Mouse (Mus musculus) embryo, embryonic 10.5 days (tissue): ENCODE results near the gene Insc.

Experiments
- DNase-seq: peaks from one replicate; pipeline ENCODE4 v3.0.0-alpha.2; 2015; ENCODE audit warnings: low spot score

The Insc gene

DNA sequence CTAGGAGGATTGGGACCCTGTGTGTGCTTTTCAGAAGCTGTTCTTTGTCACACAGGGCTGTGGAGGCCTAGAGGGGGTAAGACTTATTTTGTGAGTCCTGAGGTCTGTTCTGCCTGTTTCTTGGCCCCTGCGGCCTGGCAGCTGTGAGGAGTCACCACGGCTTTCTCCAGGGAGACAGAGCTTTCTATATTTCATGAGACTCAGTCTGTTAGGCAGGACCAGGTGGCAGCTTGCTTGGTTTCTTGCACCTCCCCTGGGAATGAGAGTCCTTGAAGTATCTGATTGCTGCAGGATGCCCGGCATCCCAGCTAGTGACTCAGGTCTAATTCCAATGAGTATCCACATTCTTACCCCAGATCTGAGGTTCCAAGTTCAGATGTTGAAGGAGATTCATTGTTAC lies 21.8 kb downstream of the Insc start:
- no peak for DNase-seq

DNA sequence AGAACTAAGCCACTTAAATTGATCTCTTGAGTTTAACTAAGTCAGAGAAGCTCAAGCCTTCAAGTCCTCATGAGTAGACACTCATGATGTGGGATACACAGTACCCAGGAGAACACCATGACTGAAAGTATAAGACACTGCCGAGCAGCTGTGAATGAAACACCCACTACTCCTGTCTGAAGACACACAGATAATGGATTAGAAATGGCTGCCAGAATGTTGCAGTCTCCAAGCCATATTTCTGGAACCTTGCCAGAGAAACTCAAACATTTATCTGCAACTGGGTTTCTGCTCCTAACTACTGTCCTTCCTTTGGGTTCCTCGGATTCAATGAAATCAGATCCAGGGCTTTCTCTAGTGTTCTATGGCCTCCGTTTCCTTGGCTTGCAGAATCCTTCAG lies 23.0 kb downstream of the Insc start:
- no peak for DNase-seq

DNA sequence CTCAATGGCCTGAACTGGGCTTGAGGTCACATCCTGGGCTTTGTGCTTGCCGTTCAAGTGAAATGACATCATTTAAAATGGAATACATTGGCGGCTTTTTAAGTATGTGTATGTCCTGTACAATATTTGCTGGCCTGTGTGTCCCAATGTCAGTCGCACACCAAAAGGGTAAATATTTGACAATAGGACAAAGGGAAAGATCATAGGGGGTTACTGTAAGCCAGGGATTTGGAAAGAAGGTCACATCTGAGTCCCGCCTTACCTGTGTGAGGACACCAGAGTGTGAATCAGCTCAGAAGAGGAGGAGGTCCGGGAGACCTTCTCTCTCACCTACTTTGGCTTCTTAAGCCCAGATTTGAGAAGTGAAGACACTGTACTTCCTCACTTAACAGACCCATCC lies 25.0 kb downstream of the Insc start:
- no peak for DNase-seq

DNA sequence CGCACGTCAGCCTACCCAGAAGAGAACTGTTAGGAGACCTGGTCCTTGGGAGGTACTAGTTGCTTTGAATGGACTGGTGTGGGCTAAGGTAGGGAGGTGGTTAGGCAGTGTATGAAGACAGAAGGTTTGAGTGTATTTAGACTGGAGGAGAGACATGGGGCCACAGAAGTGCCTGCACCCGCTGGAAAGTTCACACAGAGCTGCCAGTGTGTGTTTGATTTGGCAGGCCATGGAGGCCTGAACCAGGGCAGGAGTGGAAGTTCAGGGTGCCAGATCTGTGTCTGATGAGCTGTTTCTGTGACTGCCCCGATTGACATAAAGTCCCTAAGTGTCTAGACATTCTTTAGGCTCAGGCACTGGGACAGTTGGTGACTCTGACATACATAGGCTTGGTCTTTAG lies 25.5 kb downstream of the Insc start:
- DNase-seq = no peak

DNA sequence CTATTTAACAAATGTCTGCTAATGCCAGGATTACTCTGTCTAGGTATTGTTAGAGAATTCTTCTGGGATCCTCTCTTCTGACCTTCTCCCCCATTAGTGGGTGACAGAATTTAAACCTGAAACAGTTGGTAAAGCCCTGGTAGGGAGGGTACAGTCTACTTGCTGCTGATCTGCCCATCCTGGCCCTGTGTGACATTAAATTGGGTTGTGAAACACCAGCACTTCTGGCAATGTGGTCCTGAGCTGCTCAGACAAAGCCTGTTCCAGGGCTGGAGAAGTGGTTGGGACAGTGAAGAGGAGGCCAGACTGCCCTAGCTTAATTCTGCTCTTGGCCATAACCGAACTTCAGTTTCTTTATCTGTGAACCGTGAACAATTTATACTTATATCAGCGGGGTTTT lies 27.1 kb downstream of the Insc start:
- DNase-seq = no peak

DNA sequence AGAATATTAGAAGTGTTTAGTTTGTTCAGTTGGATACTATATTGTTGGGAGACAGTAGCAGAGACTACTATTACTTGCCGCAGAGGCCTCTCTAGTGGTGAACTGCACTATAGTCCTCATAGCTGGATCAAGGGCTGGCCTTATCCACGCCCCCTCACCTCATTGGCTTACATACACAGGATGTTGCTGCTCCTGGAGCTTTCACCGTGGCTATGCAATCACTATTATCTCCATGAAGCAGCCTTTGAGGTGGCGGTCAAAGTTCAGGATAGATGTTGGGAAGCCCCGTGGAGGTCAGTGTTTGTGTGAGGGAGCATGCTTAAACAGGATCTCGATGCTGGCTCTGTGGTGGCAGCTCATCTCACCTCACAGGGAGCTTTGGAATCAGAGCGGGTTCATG lies 28.3 kb downstream of the Insc start:
- no peak for DNase-seq

DNA sequence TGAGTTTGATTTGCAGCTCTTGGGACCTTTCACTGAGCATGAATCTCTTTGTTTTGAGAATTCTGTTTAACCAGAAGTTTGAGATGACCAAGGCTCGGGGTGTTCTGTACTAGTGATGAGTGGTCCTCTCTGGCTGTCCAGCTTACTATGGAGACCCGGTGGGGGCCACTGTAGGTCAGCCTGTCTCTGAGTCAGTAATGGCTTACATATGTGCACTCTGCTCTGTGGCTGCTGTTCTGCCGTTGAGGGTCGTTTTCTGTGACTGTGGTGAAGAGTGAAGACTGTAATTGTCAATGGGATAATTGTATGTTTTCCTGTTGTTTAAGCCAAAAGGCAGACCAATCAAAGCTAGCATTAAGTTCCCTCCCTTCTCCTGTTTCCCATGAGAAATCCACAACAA lies 30.3 kb downstream of the Insc start:
- peak; percentile 47 for DNase-seq

DNA sequence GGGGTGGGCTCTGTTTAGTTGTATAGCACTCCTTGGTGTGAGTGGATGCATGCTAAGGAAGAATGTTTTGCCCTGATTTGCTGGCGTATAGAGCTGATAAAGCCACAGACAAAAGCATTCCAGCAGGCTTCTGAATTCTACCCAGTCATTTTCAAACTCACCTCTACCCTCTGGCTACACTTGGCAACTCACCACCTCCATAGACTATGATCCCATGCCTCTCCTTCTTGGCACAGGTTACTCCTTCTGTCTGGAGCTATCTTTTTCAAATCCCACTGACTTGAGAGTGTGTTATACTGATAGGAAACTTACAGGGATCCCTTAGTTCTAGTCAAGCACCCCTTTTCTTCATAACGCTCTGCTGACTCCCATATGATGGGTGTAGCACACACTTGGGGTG lies 32.4 kb downstream of the Insc start:
- DNase-seq = no peak

DNA sequence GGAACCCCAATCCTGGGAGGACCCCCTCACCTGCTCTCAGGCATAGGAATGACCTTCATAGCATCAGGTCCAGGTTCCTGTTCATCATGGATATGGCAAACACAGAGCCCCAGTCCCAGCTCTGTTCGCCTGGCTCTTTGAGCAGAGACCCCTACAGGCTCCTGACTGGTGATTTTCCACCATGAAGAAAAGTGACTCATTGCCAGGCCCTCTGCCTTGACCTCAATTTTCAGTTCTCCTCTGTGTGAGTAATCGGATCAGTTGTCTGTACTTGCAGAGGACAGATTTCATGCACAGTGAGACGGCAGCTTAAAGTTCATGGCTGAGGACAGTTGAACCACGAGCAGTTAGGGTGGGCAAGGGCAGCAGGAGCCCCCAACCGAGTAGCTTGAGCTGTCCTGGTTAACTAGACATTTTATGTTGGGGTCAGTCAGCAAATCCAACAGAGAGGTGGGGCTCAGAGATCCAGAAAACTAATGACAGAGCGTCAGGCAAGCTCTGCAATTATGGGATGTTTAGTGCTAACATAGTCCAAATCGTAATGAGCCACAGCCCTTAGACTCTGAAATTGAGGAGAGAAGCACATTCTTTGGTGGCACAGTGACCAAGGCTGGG lies 34.8 kb downstream of the Insc start:
- no peak for DNase-seq

DNA sequence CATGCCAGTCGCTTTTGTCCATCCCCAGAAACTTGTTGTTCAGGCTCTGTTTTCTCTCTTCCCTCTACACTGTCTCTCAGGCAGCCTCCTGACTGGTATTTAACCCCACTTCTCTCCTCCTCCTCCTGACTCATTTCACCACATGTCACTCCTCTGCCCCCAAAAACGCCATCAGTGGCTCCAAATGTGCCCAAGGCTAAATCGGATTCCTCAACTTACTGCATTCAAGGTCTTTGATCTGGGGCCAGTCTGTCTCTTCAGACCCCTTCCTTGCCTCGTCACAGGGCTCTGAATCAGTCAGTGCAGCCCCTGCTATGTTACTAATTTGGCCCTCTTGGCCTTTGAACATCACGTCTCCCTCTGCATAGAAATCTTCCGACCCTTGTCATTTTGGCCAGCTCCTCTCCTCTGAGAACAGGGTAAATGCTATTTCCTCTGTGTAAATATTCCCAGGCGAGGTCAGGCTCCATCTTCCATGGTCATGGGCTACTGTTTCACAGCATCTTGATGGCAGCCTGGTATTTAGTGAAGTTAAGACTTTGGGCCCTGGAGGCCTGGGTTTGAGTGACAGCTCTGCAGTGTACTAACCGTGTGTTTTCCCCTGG lies 35.7 kb downstream of the Insc start:
- DNase-seq = peak; percentile 6

DNA sequence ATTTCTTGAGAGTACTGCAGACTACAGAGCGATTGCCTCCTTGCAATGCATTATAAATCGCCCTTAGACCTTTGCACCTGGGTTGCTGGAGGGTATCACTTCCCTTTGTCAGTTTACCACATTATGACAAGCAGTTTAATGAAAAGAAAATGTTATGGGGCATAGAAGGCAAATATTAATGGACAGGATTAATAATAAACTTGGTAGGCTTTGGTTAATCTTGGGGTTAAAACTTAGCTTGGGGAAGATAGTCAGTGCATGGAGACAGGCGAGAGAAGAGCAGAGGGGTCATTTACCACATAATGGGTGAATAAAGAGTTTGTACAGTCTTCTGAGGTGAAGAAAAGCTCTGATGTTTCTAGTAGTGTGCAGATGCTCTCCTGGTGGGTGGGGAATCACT lies 39.8 kb downstream of the Insc start:
- DNase-seq = no peak

DNA sequence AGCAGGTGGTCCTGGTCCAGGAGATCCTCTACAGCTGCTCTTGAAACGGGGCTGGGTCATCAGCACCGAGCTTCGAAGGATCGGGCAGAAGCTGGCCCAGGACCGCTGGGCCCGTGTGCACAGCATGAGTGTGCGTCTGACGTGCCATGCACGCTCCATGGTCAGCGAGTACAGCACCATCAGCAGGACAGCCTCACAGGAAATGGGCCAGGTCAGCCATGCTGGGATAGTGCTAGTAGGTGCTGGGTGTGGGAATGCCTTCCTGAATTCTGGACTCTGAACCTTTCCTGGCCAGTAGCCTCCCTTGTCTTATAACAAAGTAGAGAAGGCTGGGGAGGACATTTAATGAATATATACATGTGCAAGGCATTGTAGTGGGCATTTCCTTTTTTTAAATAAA lies 47.6 kb downstream of the Insc start:
- no peak for DNase-seq

DNA sequence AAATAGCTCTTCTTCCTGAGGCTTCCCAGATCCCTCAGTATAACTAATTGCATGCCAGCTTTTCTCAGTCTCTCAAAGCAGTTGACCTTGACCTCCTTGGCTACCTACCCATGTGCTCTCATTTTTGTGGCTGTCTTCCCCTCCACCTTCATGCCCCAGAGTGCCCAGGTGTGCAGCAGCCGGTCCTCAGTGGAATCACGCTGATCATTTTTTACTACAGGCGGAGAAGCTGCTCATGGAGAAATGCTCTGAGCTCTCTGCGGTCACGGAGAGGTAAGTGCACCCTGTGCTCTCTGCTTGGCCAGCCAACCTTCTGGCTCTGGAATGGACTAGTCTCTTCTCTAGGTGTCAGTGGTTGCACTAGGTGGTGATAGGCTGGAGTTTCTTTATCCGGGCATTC lies 48.5 kb downstream of the Insc start:
- DNase-seq = no peak

DNA sequence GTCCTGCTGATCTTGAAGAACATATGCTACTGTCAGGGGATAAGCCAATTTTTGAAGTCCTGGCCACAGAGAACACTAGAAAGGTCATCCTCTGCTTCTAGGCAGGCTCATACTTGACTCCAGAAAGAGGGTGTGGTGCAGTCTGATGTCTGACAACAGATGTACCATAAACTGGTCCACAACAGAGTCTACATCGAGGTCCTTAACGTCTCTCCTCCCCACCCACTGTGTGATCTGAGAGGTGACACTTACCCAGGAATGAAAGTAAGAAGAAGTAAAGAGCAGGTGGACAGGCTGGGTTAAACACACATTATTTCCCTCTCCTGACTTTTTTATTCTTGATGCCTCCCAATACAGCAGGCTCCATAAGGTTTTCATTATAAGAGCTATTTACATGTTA lies 50.9 kb downstream of the Insc start:
- DNase-seq = no peak

DNA sequence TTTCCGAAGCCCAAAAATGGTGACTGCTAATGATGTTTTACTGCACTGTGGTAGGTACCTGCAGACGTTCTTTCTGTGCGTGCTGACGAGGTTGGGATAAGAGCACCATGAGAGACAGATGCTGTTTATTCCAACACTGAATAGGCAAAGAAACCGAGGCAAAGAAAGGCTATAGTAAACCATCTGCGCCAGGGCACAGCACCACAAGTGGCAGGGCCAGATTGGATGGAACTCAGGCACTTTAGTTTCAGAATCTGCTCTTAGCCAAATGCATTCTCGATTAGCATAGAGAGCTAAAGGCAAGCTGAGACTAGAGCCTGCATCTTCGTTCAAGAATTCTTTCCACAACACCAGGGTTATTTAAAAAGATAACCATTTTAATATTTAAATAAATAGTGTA lies 59.1 kb downstream of the Insc start:
- DNase-seq = no peak

DNA sequence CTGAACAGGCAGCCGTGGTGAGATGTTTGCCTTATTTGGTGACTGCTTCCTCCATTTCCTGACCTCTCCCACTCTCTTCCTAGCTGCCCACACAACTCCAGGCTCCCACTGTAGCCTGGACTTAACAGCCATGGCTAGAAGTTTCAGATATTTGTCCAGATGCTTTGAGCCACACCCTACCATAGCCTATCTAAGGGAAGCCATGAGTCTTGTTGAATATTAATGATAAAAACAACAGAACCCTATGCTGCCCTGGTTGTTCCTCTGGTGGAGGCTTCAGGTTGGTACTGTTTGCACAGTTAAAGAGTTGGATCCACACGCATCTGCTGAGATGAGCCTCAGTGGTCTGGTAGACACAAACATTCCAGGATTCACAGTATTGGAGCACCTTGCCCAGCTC lies 61.8 kb downstream of the Insc start:
- no peak for DNase-seq

DNA sequence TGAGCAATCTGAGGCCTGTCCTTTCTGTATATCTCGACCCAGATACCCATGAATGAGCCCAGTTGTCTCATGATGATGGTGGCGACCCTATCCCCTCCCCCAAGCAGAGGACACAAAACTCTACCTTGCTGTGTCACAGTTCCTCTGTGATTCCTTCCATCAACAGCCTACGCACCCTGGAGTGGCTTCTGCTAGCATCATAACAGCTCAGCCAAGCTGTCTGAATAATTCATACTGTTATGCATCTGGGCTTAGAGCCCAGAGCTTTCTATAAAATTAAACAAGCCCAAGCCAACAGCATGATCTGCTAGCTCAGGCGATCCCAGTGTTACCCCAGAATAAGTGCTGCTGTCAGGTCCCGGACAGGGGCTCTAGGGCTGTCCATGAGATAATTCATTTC lies 63.8 kb downstream of the Insc start:
- DNase-seq = no peak

DNA sequence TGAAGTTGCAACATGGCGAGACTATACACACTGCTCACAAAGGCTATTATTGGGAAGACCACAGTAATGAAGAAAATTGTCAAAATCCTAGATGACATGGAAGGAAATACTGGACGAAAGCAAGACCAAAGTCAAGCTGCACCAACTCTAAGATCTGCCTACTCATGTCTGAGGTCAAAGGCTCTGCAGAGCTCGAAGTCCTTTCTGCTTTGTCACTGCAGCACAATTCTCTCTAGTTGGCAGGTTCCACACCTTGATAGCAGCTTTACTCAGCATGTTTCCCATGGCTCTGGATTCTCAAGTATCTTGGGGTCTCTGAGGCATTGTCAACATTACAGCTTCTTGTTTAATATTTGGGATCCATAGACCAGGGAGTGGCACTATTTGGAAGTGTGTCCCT lies 64.8 kb downstream of the Insc start:
- DNase-seq = no peak

DNA sequence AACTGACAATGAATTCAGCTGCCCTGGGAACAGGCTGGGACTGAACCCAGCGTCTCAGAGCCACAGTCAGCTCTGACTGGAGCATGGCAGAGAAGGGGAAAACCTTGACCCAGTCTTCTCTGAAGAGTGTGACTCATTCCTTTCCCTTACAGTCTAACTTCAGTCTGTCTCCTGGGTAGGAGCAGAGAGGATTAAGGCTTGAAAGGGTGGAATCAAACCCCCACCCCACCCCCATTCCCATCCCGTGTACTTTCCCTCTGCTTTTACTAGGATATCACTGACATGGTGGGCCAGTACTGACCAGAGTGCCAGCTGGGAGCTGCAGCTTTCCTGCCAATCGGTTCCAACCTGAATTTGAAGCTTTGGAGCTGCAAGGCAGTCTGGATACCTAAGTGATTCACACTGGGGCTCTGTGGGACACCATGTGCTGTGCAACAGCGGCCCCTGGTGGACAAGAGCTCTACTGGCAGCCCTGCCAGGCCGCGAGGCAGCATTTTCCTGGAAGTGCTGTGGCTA lies 73.9 kb downstream of the Insc start:
- DNase-seq = peak; percentile 92

DNA sequence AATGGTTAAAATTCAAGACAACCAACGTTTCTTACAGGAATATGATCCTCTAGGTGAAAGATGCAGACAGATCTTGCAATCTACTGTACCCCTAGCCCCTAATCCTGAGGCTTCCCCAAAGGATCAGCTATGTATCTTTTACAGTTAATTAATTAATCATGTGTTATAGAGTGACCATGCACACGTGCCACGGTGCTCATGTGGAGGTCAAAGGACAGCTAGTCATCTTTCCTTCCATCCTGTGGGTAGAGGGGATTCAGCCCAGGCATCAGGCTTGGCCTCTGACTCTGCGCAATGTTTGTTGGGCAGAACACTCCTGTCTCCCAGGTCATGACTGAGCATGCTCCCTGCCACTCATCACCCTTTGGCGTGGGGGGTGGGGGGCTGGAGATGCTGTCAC lies 74.4 kb downstream of the Insc start:
- DNase-seq = no peak

DNA sequence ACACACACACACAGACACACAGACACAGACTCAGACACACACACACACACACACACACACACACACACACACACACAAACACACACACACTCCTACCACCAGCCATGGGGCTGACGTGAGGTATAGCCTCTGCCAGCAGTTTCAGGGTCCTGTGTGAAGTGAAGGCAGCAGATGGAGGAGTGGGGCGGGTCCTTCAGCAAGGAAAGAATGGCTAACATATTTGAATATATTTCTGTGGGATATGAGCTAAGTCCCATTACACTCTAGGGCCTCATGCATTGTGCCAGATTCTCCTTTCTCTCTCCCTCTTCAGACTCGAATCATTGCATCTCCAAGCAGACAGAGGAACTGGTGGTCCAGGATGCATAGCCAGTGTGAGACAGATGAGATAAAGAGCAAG lies 74.9 kb downstream of the Insc start:
- DNase-seq = no peak

DNA sequence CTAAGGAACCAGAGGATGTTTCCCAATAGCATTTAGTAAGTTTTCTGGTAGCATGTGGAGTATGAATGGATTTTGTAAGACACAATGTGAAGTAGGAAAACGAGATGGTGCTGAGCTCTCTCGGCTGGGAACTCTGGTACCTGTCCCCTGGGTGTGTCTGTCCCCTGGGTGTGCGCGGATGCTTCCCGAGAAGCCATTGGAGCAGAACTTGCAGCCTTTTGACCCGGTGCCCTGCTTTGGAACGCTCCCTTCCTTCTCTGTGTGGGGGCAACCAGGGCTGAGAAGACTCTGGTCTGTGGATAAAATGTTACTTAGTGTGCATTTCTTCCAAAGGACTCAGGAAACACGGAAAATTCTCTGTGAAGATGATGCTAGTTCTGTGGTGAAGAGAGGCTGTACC lies 75.3 kb downstream of the Insc start:
- DNase-seq = no peak

DNA sequence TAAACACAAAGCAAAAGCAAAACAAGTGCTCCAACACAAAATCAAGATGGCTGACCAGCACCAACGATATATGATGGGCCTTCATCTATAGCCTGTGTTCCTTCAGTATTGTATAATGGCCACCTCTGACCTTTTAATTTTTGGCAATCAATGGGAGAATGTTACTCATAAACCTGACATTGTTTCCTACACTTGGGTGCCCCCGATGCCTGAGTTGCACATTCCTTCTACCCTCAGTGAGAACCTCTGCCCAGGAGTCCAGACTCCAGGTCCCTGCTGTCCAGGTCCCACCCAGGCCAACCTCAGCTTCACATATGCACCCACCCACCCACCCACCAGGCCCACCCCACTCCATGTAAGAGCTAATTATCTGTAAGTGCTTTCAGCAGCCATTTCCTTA lies 79.2 kb downstream of the Insc start:
- DNase-seq = no peak

DNA sequence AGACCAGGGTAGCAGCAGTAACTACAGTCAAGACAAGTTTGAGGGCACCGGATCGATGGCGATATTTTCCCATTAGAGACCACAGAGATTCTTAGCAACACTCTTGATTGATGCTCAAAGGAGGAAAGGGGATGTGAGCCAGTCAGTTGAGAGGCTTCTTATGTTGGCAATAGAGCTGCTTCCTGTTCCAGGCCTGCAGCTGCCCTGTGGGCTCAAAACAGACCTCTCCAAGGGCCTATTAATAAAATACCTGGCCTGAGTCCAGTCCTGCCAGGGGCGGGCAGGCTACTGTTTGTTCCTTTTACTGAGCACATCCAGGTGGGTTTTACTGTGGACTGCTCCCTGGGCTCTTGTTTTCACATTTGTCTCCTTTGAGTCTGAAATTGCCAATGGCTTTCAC lies 83.9 kb downstream of the Insc start:
- no peak for DNase-seq
